Mouse (Mus musculus): Measurements from ENCODE around the gene Cd200r3.

DNA sequence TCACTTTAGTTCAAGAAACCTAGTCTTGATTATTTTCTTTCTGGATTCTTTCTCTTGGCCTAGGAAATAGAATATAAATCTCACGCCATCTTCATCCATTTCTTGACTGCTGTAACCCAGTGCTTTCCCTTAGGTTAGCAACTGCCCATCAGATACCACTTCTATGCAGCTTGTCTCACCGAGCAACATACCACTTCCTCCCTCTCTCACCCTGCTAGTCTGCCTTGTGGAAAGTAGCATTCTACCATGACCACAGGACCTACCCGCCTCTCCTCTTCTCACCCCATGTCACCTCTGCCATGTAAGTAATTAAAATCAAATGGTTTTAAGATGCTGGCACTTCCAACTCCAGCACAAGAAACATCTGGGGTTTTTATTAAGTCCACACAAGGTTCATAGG is 73.0 kb downstream of the Cd200r3 start:
- TF ChIP-seq CTCF (IDR thresholded peaks at IDR 0.05; ENCODE audit: borderline replicate concordance, insufficient read depth, low read depth, low read length) (no peak), POLR2A (IDR thresholded peaks at IDR 0.05; ENCODE audit: borderline replicate concordance, insufficient read depth, low read length) (no peak)
